Mouse (Mus musculus) neural tube, embryonic 13.5 days (tissue): Measurements from ENCODE around the gene Kdm5c. TPM values are rescaled to one million over a fixed set of nuclear protein-coding genes. Genes with fewer than 3 reads are reported as not detected.
A peak's percentile ranks its signal among the peaks of the same experiment; 100 is the strongest.
"Not testable (repeated sequence)": the region's sequence is repeated elsewhere in the genome, so short reads cannot be mapped to it uniquely, and the experiment has no call there.

Source experiments
- ATAC-seq: fragments of 200-750 bp; cut with Nextera tagmentation; 2 replicates; pipeline ENCODE4 v1.8.0; 2017; ENCODE audit warnings: low read depth, mild to moderate bottlenecking, moderate TSS enrichment, moderate library complexity
- H3K27ac ChIP-seq: fragments of 300-500 bp; sonication (generic); replicated peaks from 2 replicates; pipeline ENCODE4 v1.5.1; 2015; ENCODE audit warnings: moderate library complexity, mild to moderate bottlenecking, inconsistent platforms
- H3K27me3 ChIP-seq: fragments of 300-500 bp; sonication (generic); 2 replicates; pipeline ENCODE4 v1.6.1; 2015; ENCODE audit warnings: mild to moderate bottlenecking, inconsistent platforms
- H3K36me3 ChIP-seq: fragments of 300-500 bp; sonication (generic); 2 replicates; pipeline ENCODE4 v1.6.1; 2015; ENCODE audit warnings: mild to moderate bottlenecking, inconsistent platforms
- H3K4me1 ChIP-seq: fragments of 300-500 bp; sonication (generic); replicated peaks from 2 replicates; pipeline ENCODE4 v1.6.1; 2015; ENCODE audit warnings: inconsistent platforms
- H3K4me2 ChIP-seq: fragments of 300-500 bp; sonication (generic); 2 replicates; pipeline ENCODE4 v1.6.1; 2015; ENCODE audit warnings: inconsistent platforms, mild to moderate bottlenecking, moderate library complexity
- H3K4me3 ChIP-seq: fragments of 300-500 bp; sonication (generic); 2 replicates; pipeline ENCODE4 v1.5.1; 2015; ENCODE audit warnings: mild to moderate bottlenecking, inconsistent platforms
- H3K9ac ChIP-seq: fragments of 300-500 bp; sonication (generic); 2 replicates; pipeline ENCODE4 v1.6.1; 2015; ENCODE audit warnings: moderate library complexity, mild to moderate bottlenecking, inconsistent platforms
- H3K9me3 ChIP-seq: fragments of 300-500 bp; sonication (generic); 2 replicates; pipeline ENCODE4 v1.6.1; 2016; ENCODE audit warnings: inconsistent platforms
- WGBS: fragments of 180-500 bp; shearing (Covaris S2); methylation state at CpG from one replicate; pipeline ENCODE4 v1.1.7; 2015; 5-methylcytosine and 5-hydroxymethylcytosine counted together
- polyA plus RNA-seq: library from polyadenylated mRNA; unstranded; fragments of >200 nt; fragmentation: Nextera tagmentation; extraction: Ambion mirVana; gene quantifications from 2 replicates; pipeline ENCODE4 v1.2.1, GENCODE M21; 2015

Gene Kdm5c
- polyA plus RNA-seq, 1 experiment from 2014 or later: 31.8 TPM

DNA sequence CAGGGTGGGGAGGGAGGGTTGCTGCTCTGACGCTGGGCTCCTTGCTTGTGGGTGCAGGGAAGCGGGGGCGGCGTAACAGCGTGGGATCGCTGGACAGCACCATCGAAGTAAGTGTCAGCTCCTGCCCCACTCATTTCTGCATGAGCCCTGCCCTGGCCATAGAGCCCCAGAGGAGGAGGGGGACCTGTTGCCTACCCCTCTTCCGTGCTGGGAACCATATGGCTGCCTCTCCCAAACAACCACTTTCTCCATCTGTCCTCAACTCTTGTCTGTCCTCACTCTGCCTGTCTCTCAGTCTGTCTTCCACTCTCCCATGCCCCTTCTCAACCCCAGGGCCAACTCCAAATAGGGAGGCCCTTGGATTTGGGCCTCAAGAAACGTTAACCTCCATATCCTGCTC, 10.6 kb upstream of the Kdm5c start:
- H3K9ac ChIP-seq: no peak overlapping the region
- no peaks in the 10 kb centered on the region for H3K4me1 ChIP-seq
- 62% methylated on average over 9 of the region's 9 CpGs for WGBS
- H3K4me2 ChIP-seq: no peak overlapping the region
- no peaks in the 10 kb centered on the region for H3K36me3 ChIP-seq
- H3K9me3 ChIP-seq: no peaks in the 10 kb centered on the region
- no peak for ATAC-seq
- no peak overlapping the region for H3K4me3 ChIP-seq
- no peak overlapping the region for H3K27ac ChIP-seq
- peaks cover 96% of the 10 kb centered on the region for H3K27me3 ChIP-seq

DNA sequence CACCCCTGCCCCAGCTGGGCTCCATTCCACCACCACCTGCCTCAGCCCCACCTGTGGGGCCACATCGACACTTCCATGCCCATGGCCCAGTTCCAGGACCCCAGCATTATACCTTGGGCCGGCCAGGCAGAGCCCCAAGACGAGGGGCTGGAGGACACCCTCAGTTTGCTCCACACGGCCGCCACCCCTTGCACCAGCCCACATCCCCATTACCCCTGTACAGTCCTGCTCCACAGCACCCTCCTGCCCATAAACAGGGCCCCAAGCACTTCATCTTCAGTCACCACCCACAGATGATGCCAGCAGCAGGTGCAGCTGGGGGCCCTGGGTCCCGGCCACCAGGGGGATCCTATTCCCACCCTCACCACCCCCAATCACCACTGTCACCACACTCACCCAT, 9.5 kb upstream of the Kdm5c start:
- 78% methylated on average over 5 of the region's 6 CpGs for WGBS
- ATAC-seq: no peak
- Histone ChIP-seq H3K36me3 (no peaks in the 10 kb centered on the region), H3K4me2 (no peak overlapping the region), H3K9ac (no peak overlapping the region), H3K27ac (no peak overlapping the region), H3K4me1 (no peaks in the 10 kb centered on the region), H3K4me3 (no peak overlapping the region), H3K9me3 (no peaks in the 10 kb centered on the region), H3K27me3 (peaks cover 96% of the 10 kb centered on the region)

DNA sequence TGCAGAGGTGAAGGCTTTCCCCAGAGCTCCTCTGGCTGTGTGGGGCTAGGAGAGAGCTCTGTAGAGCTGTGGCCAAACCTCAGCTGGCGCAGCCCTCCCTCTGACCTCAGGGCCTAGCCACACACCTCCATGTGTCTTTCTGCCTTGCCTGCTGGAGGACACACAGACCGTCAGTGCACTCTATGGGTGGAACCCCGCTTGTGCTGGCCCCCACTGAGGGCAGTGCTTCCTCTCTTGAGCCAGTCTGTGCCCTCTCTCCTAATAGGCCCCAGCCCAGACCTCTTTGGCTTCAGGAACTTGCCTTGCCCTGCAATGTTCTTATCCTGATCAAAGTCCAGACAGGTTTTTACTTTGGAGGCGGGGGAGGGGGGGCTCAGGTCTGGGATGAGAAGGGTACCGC, 8.5 kb upstream of the Kdm5c start:
- Histone ChIP-seq H3K9ac (no peak overlapping the region), H3K4me3 (no peak overlapping the region), H3K27ac (no peak overlapping the region), H3K4me1 (no peaks in the 10 kb centered on the region), H3K4me2 (no peak overlapping the region), H3K9me3 (no peaks in the 10 kb centered on the region), H3K27me3 (peaks cover 92% of the 10 kb centered on the region), H3K36me3 (no peaks in the 10 kb centered on the region)
- no peak for ATAC-seq
- 77% methylated on average over 5 of the region's 5 CpGs for WGBS

DNA sequence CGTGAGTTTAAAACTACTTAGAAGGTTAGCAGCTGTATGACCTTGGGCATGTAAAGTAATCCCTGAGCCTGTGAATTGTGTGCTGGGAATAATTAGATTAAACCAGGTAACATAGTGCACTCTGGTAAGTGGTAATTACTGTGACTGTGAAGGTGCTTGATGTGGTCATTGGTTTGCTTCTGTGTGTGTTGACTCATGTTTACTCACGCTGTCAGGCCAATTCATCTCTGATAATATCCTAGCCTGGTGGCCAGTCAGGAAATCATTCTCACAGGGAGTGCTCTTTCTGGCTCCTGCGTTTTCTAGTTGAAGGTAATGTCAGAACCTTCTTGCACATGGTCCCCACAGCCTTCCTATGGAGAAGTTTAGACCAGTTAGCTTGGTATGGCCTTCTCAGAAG, 1.3 kb downstream of the Kdm5c start:
- Histone ChIP-seq H3K9me3 (no peaks in the 10 kb centered on the region), H3K9ac (peak overlapping the region; percentile 91), H3K27ac (no peak overlapping the region), H3K4me2 (peak overlapping the region; percentile 87), H3K36me3 (peaks cover 22% of the 10 kb centered on the region), H3K27me3 (peaks cover 8% of the 10 kb centered on the region; the same call in 1 of the 2 replicates), H3K4me3 (peak overlapping the region; percentile 90), H3K4me1 (peaks cover 26% of the 10 kb centered on the region)
- no peak for ATAC-seq
- 47% methylated on average over 3 of the region's 3 CpGs for WGBS

DNA sequence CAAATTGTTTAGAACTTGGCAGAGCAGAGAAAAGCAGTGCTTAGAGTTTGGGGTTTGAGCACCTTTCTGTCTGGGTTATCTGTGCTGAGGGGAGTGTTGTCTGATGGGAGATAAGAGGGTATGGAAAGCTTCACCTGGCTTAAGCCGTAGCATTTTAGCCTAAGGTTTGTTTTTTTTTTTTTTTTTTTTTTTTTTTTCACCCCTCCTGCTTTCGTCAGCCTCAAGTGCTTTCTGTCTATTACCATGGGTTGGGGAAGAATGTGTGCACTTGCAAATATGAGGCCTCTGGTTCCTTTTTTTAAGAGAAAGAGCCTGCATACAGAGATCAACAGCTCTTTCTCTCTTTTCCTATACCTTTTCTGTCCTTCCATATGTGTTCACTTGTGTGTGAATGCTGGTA, 2.9 kb downstream of the Kdm5c start:
- Histone ChIP-seq H3K36me3 (peaks cover 37% of the 10 kb centered on the region), H3K4me2 (peak overlapping the region; percentile 87), H3K9me3 (no peaks in the 10 kb centered on the region), H3K27me3 (peaks cover 2% of the 10 kb centered on the region; the same call in 1 of the 2 replicates), H3K9ac (no peak overlapping the region), H3K4me3 (0 out of 2 replicates have a peak overlapping the region, but pooled peaks have one; percentile 90), H3K4me1 (peaks cover 26% of the 10 kb centered on the region), H3K27ac (no peak overlapping the region)
- 80% methylated on average over 2 of the region's 2 CpGs for WGBS
- no peak for ATAC-seq

DNA sequence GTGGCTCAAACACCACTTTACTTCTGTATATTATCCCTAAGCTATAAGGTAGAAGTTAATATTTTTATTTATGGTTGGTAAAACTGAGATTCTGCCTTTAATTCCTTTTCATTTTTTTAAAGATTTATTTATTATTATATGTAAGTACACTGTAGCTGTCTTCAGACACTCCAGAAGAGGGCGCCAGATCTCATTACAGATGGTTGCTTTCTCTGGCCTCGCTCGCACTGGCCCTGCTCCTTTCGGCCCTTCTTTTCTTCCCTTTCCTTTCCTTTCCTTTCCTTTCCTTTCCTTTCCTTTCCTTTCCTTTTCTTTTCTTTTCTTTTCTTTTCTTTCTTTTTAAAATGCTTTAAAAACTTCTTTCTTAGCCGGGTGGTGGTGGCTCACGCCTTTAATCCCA, 10.3 kb downstream of the Kdm5c start:
- not testable (repeated sequence) for H3K4me2 ChIP-seq, ATAC-seq
- 86% methylated on average over 6 of the region's 6 CpGs for WGBS

DNA sequence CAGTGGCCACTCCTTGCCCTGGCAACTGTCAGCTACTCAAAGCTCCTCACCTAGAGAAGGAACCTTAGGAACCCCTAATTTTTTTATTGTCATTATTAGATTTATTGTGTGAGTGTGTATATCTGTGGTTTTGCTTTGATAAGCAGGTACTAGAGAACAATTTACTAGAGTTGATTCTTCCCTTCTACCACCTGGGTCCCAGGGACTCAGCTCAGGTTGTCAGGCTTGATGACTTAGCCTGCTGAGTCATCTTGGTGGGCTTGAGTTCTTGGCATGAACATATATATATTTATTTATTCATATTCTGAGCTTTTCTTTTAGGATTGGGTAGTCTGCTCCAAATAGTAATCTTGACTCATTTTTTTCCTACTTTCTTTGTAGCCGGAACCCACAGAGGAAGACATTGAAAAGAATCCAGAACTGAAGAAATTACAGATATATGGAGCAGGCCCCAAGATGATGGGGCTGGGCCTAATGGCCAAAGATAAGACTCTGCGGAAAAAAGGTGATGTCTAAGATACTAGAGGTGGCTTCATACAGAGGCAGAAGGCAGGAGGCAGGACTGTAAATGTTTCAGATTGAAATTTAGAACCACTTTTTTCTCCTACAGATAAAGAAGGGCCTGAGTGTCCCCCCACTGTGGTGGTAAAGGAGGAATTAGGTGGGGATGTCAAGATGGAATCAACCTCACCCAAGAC, 11.8 kb downstream of the Kdm5c start:
- H3K27me3 ChIP-seq: no peaks in the 10 kb centered on the region
- no peak overlapping the region for H3K9ac ChIP-seq
- no peaks in the 10 kb centered on the region for H3K9me3 ChIP-seq
- 98% methylated on average over 2 of the region's 2 CpGs for WGBS
- no peak overlapping the region for H3K4me3 ChIP-seq
- H3K27ac ChIP-seq: no peak overlapping the region
- peaks cover 93% of the 10 kb centered on the region for H3K36me3 ChIP-seq
- H3K4me1 ChIP-seq: no peaks in the 10 kb centered on the region
- ATAC-seq: no peak
- no peak overlapping the region for H3K4me2 ChIP-seq

More for the DNA sequence above, 10.3 kb downstream of the Kdm5c start:
- not testable (repeated sequence) for H3K9ac ChIP-seq, H3K9me3 ChIP-seq, H3K4me3 ChIP-seq, H3K27ac ChIP-seq, H3K27me3 ChIP-seq, H3K4me1 ChIP-seq
- peaks cover 92% of the 10 kb centered on the region for H3K36me3 ChIP-seq

DNA sequence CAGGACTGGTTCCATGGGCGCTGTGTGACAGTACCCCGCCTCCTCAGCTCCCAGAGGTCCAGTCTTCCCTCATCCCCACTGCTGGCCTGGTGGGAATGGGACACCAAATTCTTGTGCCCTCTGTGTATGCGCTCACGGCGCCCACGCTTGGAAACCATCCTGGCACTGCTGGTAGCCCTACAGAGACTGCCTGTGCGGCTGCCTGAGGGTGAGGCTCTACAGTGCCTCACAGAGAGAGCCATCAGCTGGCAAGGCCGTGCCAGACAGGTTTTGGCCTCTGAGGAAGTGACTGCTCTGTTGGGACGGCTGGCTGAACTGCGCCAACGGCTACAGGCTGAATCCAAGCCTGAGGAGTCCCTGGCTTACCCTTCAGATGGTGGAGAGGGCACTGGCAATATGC, 38.4 kb downstream of the Kdm5c start:
- H3K9ac ChIP-seq: no peak overlapping the region
- no peak for ATAC-seq
- no peaks in the 10 kb centered on the region for H3K4me1 ChIP-seq
- no peak overlapping the region for H3K4me3 ChIP-seq
- WGBS: 96% methylated on average over 11 of the region's 11 CpGs
- H3K4me2 ChIP-seq: no peak overlapping the region
- H3K36me3 ChIP-seq: peaks cover 95% of the 10 kb centered on the region
- no peaks in the 10 kb centered on the region for H3K27me3 ChIP-seq
- H3K27ac ChIP-seq: no peak overlapping the region
- no peaks in the 10 kb centered on the region for H3K9me3 ChIP-seq

DNA sequence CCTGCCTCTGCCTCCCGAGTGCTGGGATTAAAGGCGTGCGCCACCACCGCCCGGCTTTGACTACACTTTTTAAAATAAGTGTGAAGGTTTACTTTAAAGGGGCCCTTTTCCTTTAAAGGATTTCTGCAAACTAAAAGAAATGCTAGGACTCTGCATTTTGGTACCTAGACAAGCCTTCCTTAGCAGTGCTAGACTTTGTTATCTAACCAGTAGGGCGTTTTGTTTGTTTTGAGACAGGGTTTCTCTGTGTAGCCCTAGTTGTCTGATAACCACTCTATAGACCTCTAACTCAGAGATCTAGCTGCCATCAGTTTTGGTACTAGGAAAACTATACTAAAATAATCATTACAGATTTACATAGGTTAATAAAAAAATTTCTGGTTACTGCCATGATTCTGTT, 46.6 kb downstream of the Kdm5c start:
- H3K36me3 ChIP-seq: peaks cover 18% of the 10 kb centered on the region
- H3K4me2 ChIP-seq: no peak overlapping the region
- WGBS: 93% methylated on average over 6 of the region's 6 CpGs
- H3K27ac ChIP-seq: no peak overlapping the region
- no peak for ATAC-seq
- H3K27me3 ChIP-seq: no peaks in the 10 kb centered on the region
- no peak overlapping the region for H3K9ac ChIP-seq
- no peak overlapping the region for H3K4me3 ChIP-seq
- no peaks in the 10 kb centered on the region for H3K9me3 ChIP-seq
- no peaks in the 10 kb centered on the region for H3K4me1 ChIP-seq

DNA sequence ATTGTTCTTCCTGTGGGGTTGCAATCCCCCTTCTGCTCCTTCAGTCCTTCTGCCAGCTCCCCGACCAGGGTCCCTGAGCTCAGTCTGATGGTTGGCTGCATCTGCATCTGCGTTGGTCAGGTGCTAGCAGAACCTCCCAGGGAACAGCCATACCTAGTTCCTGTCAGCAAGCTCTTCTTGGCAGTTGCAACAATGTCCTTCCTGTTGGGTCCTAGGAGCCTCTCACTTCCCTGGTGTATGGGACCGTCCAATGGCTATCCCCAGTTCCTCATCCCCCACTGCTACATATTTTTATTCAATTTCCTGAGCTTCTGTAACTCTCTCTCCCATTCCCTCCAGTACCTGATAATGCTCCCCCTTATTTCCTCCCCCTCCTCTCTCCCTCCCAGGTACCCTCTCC, 51.9 kb downstream of the Kdm5c start:
- Histone ChIP-seq H3K4me3 (no peak overlapping the region), H3K36me3 (no peaks in the 10 kb centered on the region), H3K9ac (no peak overlapping the region), H3K27ac (no peak overlapping the region), H3K4me2 (no peak overlapping the region), H3K9me3 (no peaks in the 10 kb centered on the region), H3K27me3 (peaks cover 3% of the 10 kb centered on the region; the same call in 1 of the 2 replicates), H3K4me1 (no peaks in the 10 kb centered on the region)
- WGBS: 85% methylated on average over 3 of the region's 3 CpGs
- no peak for ATAC-seq

DNA sequence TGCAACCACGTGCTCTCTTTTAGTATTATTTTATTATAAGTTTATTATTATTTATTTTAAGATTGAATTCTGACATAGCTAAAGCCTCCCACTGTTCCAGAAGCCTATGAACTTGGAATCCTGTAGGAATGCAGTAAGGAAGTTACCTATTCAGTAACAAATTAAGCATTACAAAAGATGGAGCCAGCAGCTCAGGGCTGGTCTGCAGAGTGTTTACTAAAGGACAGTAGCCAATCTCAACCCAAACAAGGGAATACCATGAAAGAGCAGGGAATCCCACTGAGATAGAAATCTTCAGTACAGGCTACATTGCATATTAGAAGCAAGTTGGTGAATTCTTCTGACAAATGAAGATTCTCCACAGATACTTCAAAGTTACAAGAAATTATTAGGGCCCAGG, 54.2 kb downstream of the Kdm5c start:
- ATAC-seq, H3K27ac ChIP-seq, H3K9ac ChIP-seq, H3K4me2 ChIP-seq, H3K4me3 ChIP-seq, H3K4me1 ChIP-seq, H3K27me3 ChIP-seq, H3K36me3 ChIP-seq, H3K9me3 ChIP-seq: not testable (repeated sequence)
- WGBS: 71% methylated on average over 1 of the region's 1 CpGs

DNA sequence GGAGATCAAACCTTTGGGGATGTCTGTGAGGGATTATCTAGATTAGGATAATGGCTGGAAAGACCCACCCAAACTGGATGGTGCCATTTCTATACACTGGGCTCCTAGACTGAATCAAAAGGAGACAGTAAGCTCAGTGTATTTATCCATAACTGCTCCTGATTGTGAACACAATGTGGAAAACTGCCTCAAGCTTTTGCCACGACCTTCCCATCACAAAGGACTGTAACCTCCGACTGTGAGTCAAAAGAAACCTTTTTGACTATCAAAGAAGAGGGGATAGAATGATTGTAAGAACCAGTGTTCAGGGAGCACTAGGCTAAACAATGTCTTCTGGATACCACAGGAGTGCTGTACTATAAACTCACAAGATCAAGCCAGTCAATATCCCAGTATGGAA, 73.4 kb downstream of the Kdm5c start:
- H3K9ac ChIP-seq: no peak overlapping the region
- no peak overlapping the region for H3K4me2 ChIP-seq
- no peaks in the 10 kb centered on the region for H3K9me3 ChIP-seq
- no peak for ATAC-seq
- H3K36me3 ChIP-seq: no peaks in the 10 kb centered on the region
- peaks cover 49% of the 10 kb centered on the region for H3K27me3 ChIP-seq
- no peaks in the 10 kb centered on the region for H3K4me1 ChIP-seq
- 66% methylated on average over 2 of the region's 2 CpGs for WGBS
- H3K27ac ChIP-seq: no peak overlapping the region
- H3K4me3 ChIP-seq: no peak overlapping the region

DNA sequence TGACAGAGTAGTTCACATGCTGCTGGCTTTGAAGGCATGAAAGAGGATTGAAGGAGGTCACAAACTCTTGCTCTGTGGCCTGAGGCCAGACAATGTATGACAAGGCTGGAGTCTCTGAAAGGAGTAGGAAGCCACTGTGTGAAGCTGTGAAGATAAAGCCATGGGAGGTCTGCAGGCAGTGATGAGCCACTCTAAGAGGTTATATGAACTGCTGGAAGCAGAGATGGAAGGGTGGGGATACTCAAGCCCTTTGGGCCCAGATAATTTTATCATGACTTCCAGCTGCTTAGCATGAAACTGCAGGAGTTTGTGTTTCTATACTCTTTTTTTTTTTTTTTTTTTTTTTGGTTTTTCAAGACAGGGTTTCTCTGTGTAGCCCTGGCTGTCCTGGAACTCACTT, 74.6 kb downstream of the Kdm5c start:
- Histone ChIP-seq H3K9me3 (no peaks in the 10 kb centered on the region), H3K4me1 (no peaks in the 10 kb centered on the region), H3K27me3 (peaks cover 39% of the 10 kb centered on the region), H3K27ac (no peak overlapping the region), H3K36me3 (no peaks in the 10 kb centered on the region), H3K4me3 (no peak overlapping the region), H3K4me2 (no peak overlapping the region), H3K9ac (no peak overlapping the region)
- ATAC-seq: no peak
